Mouse (Mus musculus) neural tube, embryonic 12.5 days (tissue): ENCODE data around the gene Nid1. TPM values are rescaled to one million over a fixed set of nuclear protein-coding genes. Genes with fewer than 3 reads are reported as not detected.

ENCODE experiments used
- ATAC-seq: fragments of 200-750 bp; cut with Nextera tagmentation; 2 replicates; pipeline ENCODE4 v1.8.0; 2017; ENCODE audit warnings: low read depth, mild to moderate bottlenecking, moderate TSS enrichment, moderate library complexity; ENCODE audit not compliant: low FRiP score
- H3K27ac ChIP-seq: fragments of 300-500 bp; sonication (generic); 2 replicates; pipeline ENCODE4 v1.5.1; 2016
- H3K27me3 ChIP-seq: fragments of 300-500 bp; sonication (generic); replicated peaks from 2 replicates; pipeline ENCODE4 v1.6.1; 2016; ENCODE audit warnings: mild to moderate bottlenecking
- H3K36me3 ChIP-seq: fragments of 300-500 bp; sonication (generic); 2 replicates; pipeline ENCODE4 v1.6.1; 2016; ENCODE audit warnings: mild to moderate bottlenecking
- H3K4me1 ChIP-seq: fragments of 300-500 bp; sonication (generic); 2 replicates; pipeline ENCODE4 v1.6.1; 2016
- H3K4me2 ChIP-seq: fragments of 300-500 bp; sonication (generic); replicated peaks from 2 replicates; pipeline ENCODE4 v1.6.1; 2016; ENCODE audit warnings: mild to moderate bottlenecking
- H3K4me3 ChIP-seq: fragments of 300-500 bp; sonication (generic); 2 replicates; pipeline ENCODE4 v1.5.1; 2016
- H3K9ac ChIP-seq: fragments of 300-500 bp; sonication (generic); 2 replicates; pipeline ENCODE4 v1.6.1; 2016; ENCODE audit warnings: mild to moderate bottlenecking
- H3K9me3 ChIP-seq: fragments of 300-500 bp; sonication (generic); 2 replicates; pipeline ENCODE4 v1.6.1; 2016; ENCODE audit warnings: mild to moderate bottlenecking
- WGBS: fragments of 180-500 bp; shearing (Covaris S2); methylation state at CpG from one replicate; pipeline ENCODE4 v1.1.7; 2016; 5-methylcytosine and 5-hydroxymethylcytosine counted together
- polyA plus RNA-seq: library from polyadenylated mRNA; unstranded; fragments of >200 nt; fragmentation: Nextera tagmentation; extraction: Ambion mirVana; gene quantifications from 2 replicates; pipeline ENCODE4 v1.2.1, GENCODE M21; 2016

Gene Nid1
- polyA plus RNA-seq, 1 experiment from 2014 or later: 60.2 TPM

GRCm38 (mm10) chr13:13514861-13515260 lies 77.5 kb downstream of the Nid1 start:
- Histone ChIP-seq H3K4me2 (no peak overlapping the region), H3K9me3 (no peaks in the 10 kb centered on the region), H3K4me1 (no peaks in the 10 kb centered on the region), H3K4me3 (no peak overlapping the region), H3K27me3 (no peaks in the 10 kb centered on the region), H3K27ac (no peak overlapping the region), H3K36me3 (no peaks in the 10 kb centered on the region), H3K9ac (no peak overlapping the region)
- ATAC-seq: no peak
- 76% methylated on average over 4 of the region's 4 CpGs for WGBS

DNA sequence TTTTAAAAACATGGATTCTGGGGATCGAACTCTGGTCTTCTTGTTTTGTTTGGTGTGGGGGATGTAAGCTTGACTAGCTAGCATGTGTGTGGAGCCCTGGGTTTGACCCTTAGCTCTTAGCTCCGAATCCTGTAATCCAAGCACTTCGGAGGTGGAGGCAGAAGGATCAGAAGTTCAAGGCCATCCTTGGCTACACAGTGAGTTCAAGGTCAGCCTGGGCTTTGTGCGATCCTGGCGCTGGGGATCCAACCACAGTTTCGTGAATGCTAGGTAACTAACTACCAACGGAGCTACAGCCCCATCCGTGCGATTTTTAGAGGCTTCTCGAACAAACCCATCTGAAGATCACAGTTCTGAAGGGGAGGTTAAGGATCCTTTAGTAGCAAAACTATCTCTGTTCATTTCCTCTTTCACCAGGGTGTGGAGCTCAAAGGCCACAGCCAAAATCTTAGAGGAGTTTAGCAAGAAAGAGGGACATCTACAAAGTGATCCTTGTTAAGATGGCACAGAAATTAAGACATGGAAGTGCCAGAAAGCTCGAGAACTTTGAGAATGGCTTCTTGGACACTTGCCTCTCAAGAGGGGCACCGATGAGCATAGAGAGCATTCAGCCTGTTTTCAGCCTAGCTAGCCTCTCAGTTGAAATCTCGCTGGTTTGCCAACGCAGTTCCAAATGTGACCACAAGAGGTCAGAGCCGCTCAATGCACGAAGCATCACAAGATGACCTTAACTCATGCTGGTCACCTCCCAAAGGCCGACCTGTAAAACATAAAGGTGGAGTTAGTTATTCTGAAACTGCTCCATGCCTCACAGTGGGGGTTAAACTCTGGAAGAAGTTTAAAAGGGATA lies 79.2 kb downstream of the Nid1 start:
- H3K9ac ChIP-seq: no peak overlapping the region
- no peaks in the 10 kb centered on the region for H3K36me3 ChIP-seq
- no peak overlapping the region for H3K4me3 ChIP-seq
- WGBS: 50% methylated on average over 17 of the region's 17 CpGs
- H3K4me1 ChIP-seq: no peaks in the 10 kb centered on the region
- no peaks in the 10 kb centered on the region for H3K27me3 ChIP-seq
- H3K27ac ChIP-seq: no peak overlapping the region
- no peak overlapping the region for H3K4me2 ChIP-seq
- no peaks in the 10 kb centered on the region for H3K9me3 ChIP-seq
- ATAC-seq: peak; percentile 61

DNA sequence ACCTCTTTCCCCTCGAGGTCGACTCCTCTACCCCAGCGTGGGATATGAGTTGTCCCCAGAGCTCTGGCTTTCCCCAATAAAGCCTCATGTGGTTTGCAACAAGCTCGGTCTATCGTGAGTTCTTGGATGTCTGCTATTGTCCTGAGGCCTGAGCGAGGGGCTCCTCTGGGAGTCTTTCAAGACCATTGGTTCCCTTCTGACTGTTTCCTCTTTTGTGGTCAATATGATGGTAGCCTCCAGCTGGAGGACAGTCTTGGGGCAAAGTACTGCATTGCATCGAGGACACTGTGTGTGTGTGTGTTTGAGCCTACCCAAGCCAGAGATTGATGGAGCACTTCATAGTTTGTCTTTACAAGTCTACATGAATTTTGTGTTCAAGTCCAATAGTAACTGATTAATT lies 80.8 kb downstream of the Nid1 start:
- Histone ChIP-seq H3K9ac (no peak overlapping the region), H3K9me3 (no peaks in the 10 kb centered on the region), H3K36me3 (no peaks in the 10 kb centered on the region), H3K4me3 (no peak overlapping the region), H3K27me3 (no peaks in the 10 kb centered on the region), H3K4me2 (no peak overlapping the region), H3K4me1 (no peaks in the 10 kb centered on the region), H3K27ac (no peak overlapping the region)
- ATAC-seq: no peak
- WGBS: 84% methylated on average over 7 of the region's 7 CpGs

GRCm38 (mm10) chr13:13520436-13520835 lies 83.1 kb downstream of the Nid1 start:
- no peak overlapping the region for H3K4me3 ChIP-seq
- no peaks in the 10 kb centered on the region for H3K36me3 ChIP-seq
- 90% methylated on average over 5 of the region's 5 CpGs for WGBS
- H3K4me1 ChIP-seq: no peaks in the 10 kb centered on the region
- ATAC-seq: no peak
- no peaks in the 10 kb centered on the region for H3K27me3 ChIP-seq
- no peak overlapping the region for H3K9ac ChIP-seq
- H3K27ac ChIP-seq: no peak overlapping the region
- no peaks in the 10 kb centered on the region for H3K9me3 ChIP-seq
- H3K4me2 ChIP-seq: no peak overlapping the region

DNA sequence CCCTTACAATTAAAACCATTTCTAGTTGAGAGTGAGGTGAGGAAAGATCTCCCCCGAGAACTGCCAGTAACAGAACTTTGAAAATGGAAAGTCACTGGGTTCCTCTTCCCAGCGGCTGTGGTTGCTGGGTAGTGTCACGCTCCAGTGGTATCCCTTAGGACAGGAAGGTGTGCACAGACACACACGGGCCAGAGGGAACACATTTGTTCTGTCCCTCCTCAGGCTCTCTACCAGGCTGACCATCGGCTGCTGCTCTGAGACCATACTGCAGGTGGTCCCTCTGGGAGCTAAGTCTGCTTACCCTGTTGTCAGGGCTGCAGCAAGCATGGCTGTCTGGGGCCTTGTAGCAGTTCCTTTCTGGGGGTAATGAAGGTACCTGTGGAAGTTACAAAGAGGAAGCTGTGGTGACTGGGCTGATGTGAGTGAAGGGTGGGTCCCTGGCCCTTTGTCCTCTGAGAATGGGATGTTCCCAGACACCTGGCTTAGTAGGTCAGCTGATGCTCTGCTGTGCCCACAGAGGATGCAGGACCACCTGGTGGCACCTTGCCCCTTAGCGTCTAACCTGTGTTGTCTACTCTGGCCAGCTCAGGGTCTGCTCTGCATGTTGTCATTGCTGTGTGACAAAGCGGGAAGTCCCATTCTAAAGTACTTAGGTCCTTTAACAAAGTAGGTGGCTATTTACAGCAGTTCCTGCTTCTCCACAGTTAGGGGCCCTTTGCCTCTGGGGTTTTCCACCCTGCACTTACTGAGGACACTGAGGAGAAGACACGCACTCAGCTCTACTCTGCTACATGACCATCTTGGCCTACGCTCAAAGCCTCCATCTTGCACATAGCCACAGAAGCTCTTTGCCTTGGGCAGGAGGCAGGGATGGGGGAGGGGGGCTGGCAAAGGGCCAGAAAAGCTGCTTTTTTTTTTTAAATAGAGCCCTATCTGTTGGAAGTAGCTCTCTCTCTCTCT lies 86.6 kb downstream of the Nid1 start:
- no peak overlapping the region for H3K27ac ChIP-seq
- no peak for ATAC-seq
- H3K27me3 ChIP-seq: no peaks in the 10 kb centered on the region
- H3K36me3 ChIP-seq: no peaks in the 10 kb centered on the region
- no peaks in the 10 kb centered on the region for H3K9me3 ChIP-seq
- 89% methylated on average over 9 of the region's 9 CpGs for WGBS
- no peak overlapping the region for H3K4me2 ChIP-seq
- no peaks in the 10 kb centered on the region for H3K4me1 ChIP-seq
- H3K9ac ChIP-seq: no peak overlapping the region
- no peak overlapping the region for H3K4me3 ChIP-seq

- H3K9ac ChIP-seq: no peak overlapping the region
- no peaks in the 10 kb centered on the region for H3K27me3 ChIP-seq
- no peak overlapping the region for H3K4me2 ChIP-seq
- no peak overlapping the region for H3K4me3 ChIP-seq
- WGBS: 97% methylated on average over 2 of the region's 2 CpGs
- no peaks in the 10 kb centered on the region for H3K4me1 ChIP-seq
- no peaks in the 10 kb centered on the region for H3K36me3 ChIP-seq
- ATAC-seq: no peak
- no peaks in the 10 kb centered on the region for H3K9me3 ChIP-seq
- no peak overlapping the region for H3K27ac ChIP-seq
Measured at GRCm38 (mm10) chr13:13525205-13525604, 87.9 kb downstream of the Nid1 start.

DNA sequence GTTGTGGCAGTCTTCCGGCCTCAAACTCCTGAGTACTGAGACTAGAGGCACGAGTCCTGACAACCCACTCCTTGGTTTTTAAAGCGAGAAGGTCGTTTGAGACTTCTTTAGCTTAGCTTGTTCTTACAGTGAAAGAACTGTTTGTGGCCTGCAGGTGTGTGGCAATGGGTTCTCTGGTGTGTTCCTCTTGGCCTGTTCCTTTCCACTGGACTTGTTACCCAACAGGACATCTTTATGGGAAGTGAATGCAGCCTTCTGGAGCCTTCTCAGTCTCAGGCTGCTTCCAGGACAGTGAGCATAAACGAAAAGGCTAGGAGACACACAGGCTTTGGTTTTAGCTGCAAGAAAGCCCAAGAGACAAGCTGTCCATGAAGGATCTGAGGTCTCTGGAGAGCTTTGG lies 88.5 kb downstream of the Nid1 start:
- H3K27me3 ChIP-seq: no peaks in the 10 kb centered on the region
- no peaks in the 10 kb centered on the region for H3K9me3 ChIP-seq
- H3K4me1 ChIP-seq: no peaks in the 10 kb centered on the region
- H3K36me3 ChIP-seq: no peaks in the 10 kb centered on the region
- no peak overlapping the region for H3K4me2 ChIP-seq
- ATAC-seq: no peak
- no peak overlapping the region for H3K27ac ChIP-seq
- no peak overlapping the region for H3K9ac ChIP-seq
- WGBS: 87% methylated on average over 5 of the region's 5 CpGs
- no peak overlapping the region for H3K4me3 ChIP-seq

DNA sequence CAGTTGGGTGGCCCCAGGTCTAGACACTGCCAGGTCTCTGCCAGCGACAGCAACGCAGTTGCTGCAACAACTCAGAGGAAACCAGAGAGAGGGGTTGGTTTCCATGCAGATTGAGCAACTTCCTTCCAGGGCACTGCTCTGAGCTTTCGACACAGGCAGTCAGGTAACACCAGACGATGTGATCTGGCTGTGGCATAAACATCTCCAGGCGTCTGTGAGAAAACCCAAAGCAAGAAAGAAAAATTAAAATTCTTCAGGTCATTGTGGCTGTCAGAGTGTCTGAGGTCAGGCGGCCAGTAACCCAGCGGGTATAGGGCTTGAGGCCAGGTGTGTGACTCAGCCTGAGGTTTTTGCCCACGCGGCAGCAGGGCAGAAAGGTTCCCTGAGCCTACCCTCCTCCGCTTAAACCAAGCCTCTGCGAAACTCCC lies 91.8 kb downstream of the Nid1 start:
- Histone ChIP-seq H3K9me3 (no peaks in the 10 kb centered on the region), H3K27me3 (no peaks in the 10 kb centered on the region), H3K9ac (no peak overlapping the region), H3K4me1 (no peaks in the 10 kb centered on the region), H3K4me3 (no peak overlapping the region), H3K4me2 (no peak overlapping the region), H3K27ac (no peak overlapping the region), H3K36me3 (no peaks in the 10 kb centered on the region)
- WGBS: 83% methylated on average over 11 of the region's 11 CpGs
- ATAC-seq: no peak

GRCm38 (mm10) chr13:13530913-13531312 lies 93.6 kb downstream of the Nid1 start:
- 94% methylated on average over 4 of the region's 4 CpGs for WGBS
- no peaks in the 10 kb centered on the region for H3K9me3 ChIP-seq

DNA sequence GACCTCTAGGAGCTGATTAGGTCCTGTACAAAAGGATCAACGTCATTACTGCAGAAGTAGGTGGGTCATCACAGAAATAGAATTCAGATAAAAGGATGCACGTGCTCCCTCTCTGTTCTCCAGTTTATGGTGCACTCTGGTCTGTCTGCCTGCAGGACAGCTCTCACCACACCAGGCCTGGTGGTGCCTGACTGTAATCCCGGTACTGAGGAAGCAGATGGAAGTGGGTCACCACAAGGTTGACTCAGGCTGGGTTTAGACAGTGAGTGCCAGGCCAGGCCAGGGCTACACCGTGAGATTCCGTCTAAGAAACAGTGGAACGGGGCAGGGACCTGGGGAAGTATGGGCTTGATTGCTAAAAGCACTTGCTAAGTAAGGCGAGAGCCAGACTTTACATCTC lies 94.6 kb downstream of the Nid1 start:
- H3K27me3 ChIP-seq: no peaks in the 10 kb centered on the region
- WGBS: 89% methylated on average over 7 of the region's 7 CpGs
- H3K36me3 ChIP-seq: no peaks in the 10 kb centered on the region
- no peak overlapping the region for H3K9ac ChIP-seq
- no peak overlapping the region for H3K4me2 ChIP-seq
- no peaks in the 10 kb centered on the region for H3K9me3 ChIP-seq
- H3K27ac ChIP-seq: no peak overlapping the region
- H3K4me3 ChIP-seq: no peak overlapping the region
- no peak for ATAC-seq
- no peaks in the 10 kb centered on the region for H3K4me1 ChIP-seq

More at GRCm38 (mm10) chr13:13530913-13531312, 93.6 kb downstream of the Nid1 start:
- H3K9ac ChIP-seq: no peak overlapping the region
- H3K36me3 ChIP-seq: no peaks in the 10 kb centered on the region
- H3K27ac ChIP-seq: no peak overlapping the region
- no peak overlapping the region for H3K4me3 ChIP-seq
- no peak for ATAC-seq
- H3K4me1 ChIP-seq: no peaks in the 10 kb centered on the region
- no peaks in the 10 kb centered on the region for H3K27me3 ChIP-seq
- no peak overlapping the region for H3K4me2 ChIP-seq

DNA sequence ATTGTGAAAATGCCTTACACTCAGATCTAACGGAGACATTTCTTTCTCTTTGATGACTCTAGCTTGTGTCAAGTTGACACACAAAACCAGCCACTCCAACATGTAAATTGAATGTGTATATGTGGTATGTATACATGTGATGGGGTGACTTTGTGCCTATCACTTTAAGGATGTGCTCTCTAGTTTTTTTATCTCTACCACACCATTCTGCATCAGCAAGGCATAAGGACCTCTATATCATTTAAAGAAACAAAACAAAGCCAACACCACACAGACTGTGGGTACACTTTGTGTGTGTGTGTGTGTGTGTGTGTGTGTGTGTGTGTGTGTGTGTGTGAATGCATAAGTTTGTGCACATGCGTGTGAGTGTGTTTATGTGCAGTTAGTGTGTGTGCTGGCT lies 99.2 kb downstream of the Nid1 start:
- Histone ChIP-seq H3K27ac (no peak overlapping the region), H3K4me2 (no peak overlapping the region), H3K4me3 (no peak overlapping the region), H3K9ac (no peak overlapping the region), H3K27me3 (no peaks in the 10 kb centered on the region), H3K9me3 (no peaks in the 10 kb centered on the region), H3K4me1 (0 out of 2 replicates have a peak, but pooled peaks cover 3% of the 10 kb centered on the region), H3K36me3 (no peaks in the 10 kb centered on the region)
- ATAC-seq: no peak
- WGBS: 89% methylated on average over 2 of the region's 2 CpGs

DNA sequence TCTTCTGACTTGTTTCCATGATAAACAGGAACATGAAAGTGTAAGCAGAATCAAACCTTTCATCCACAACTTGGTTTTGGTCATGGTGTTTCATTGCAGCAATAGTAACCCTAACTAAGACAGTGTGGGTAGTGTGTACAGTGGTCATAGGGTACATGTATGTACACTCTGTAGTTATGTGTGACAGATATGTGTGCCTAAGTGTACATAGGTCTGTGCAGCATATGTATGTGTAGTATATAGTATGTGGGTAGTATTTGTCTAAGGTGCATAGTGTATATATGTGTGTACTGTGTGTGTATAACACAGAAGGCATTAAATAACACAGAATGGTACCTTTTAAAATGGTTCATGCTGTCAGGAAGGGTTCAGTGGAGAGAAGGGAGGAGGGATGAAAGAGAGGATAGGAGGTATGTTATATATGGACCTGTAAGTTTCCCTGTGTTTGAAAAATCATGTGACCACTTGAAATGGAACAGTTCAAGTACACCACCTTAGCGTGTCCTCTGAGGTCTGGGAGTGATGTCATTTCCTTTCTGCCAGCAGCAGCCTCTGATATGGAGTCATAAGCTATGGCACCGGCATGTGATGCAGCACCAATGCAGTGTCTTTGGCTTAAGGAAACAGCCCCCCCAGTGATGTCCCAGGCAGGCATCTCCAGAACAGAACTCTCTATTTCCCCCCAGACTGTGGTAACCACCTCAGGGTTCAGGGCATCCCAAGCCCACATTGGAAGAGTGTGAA lies 100.1 kb downstream of the Nid1 start:
- Histone ChIP-seq H3K4me1 (0 out of 2 replicates have a peak, but pooled peaks cover 3% of the 10 kb centered on the region), H3K9ac (no peak overlapping the region), H3K9me3 (no peaks in the 10 kb centered on the region), H3K36me3 (no peaks in the 10 kb centered on the region), H3K4me3 (no peak overlapping the region), H3K27me3 (no peaks in the 10 kb centered on the region), H3K27ac (no peak overlapping the region), H3K4me2 (no peak overlapping the region)
- no peak for ATAC-seq
- WGBS: 84% methylated on average over 2 of the region's 2 CpGs
